Comparison of ENCODE assay signal across 8 mouse cellular contexts in the genomic region with DNA sequence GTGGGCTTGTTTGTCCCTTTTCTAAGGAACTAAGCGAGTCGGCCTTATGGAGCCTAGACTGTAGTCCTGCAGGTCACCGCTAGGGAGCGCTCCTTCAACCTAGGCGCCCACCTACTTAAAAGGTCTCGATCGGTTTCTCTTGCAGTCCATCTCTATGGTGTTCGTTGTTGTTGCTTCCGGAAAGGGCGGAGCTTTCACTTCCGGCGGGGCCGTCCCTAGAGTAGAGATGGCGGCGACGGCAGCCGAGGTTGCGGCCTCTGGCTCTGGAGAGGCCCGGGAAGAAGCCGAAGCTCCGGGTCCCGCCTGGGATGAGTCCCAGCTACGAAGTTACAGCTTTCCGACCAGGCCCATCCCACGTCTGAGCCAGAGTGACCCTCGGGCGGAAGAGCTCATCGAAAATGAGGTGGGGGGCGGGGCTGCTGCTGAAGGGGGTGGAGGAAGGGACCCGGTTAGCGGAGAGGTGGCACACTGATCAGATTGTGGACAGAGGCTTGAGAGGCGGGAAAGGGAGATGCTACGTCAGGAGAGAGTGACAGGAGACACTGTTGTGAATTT. TPM values are rescaled to one million over a fixed set of nuclear protein-coding genes. Genes with fewer than 3 reads are reported as not detected.
A peak's percentile ranks its signal among the peaks of the same experiment; 100 is the strongest.
DNase-seq lines count a peak whose midpoint lies in the region; ATAC-seq lines count a peak whose summit lies in the region.

A gene (plus strand): TSS at position 199 of the 555 bp plus-strand sequence.

- under 1% methylated on average over 33 of the region's 33 CpGs for WGBS in hindbrain, embryonic 14.5 days

- peak; percentile 97 for ATAC-seq in hindbrain, embryonic 14.5 days (ENCODE audit: low FRiP score)

- peak within 1 kb of the TSS; percentile 66 for H3K9ac ChIP-seq in hindbrain, embryonic 14.5 days

- H3K9me3 ChIP-seq in hindbrain, embryonic 14.5 days (ENCODE audit: control insufficient read depth, low read length) = no peaks in the 10 kb centered on the region

- H3K4me2 ChIP-seq in hindbrain, embryonic 14.5 days (replicated peaks) = peak within 1 kb of the TSS; percentile 64

- H3K27me3 ChIP-seq in hindbrain, embryonic 14.5 days (ENCODE audit: control insufficient read depth, insufficient read depth, low read length) = peaks cover 8% of the 10 kb centered on the region; the same call in 1 of the 2 replicates

- H3K4me3 ChIP-seq in hindbrain, embryonic 14.5 days (replicated peaks; ENCODE audit: low read length) = peak within 1 kb of the TSS; percentile 54

- peak within 1 kb of the TSS; percentile 74 for H3K27ac ChIP-seq in hindbrain, embryonic 14.5 days

- H3K36me3 ChIP-seq in hindbrain, embryonic 14.5 days (replicated peaks; ENCODE audit: control insufficient read depth, insufficient read depth) = peaks cover 33% of the 10 kb centered on the region

- H3K4me1 ChIP-seq in hindbrain, embryonic 14.5 days (replicated peaks; ENCODE audit: control insufficient read depth, insufficient read depth, low read length) = peaks cover 12% of the 10 kb centered on the region

- peak; percentile 99 for DNase-seq in R1 (ENCODE audit: low read depth, low spot score)
- DNase-seq in cerebellum, postnatal 25 days = peak; percentile 96 to 97
- peak; percentile 90 to 95 for DNase-seq in frontal cortex, postnatal 25 days (ENCODE audit: low spot score in 2 of 2)
- peak; percentile 97 for DNase-seq in hindbrain, embryonic 14.5 days (ENCODE audit: low spot score)
- DNase-seq in layer of hippocampus, postnatal 36 days = peak; percentile 90 to 92
- peak; percentile 99 for DNase-seq in lung, postnatal 36 days
- DNase-seq in retina, postnatal 1 day = peak; percentile 99
- DNase-seq in urinary bladder, adult 18-20 months (ENCODE audit: low spot score in 2 of 2) = peak; percentile 85 to 88

RNA-seq across cellular contexts. Expression of the gene that starts here (rescaled TPM):
- 19.3 and 20.6 TPM in 2 replicates for polyA plus RNA-seq in hindbrain, embryonic 14.5 days (2014; fragmentation: Nextera tagmentation; extraction: Ambion mirVana)
- 10 to 100 TPM; 35.1 to 37.1 TPM for total RNA-seq in layer of hippocampus, postnatal 36 days (2021)

Comparison
In these comparisons a context has a peak if more than half of its experiments do, and no peak if none do; other contexts are left out.
1. Peak in every context shown above with its lines: DNase-seq, ATAC-seq, H3K4me3 ChIP-seq and H3K27ac ChIP-seq.